Mouse (Mus musculus): Measurements from ENCODE around the gene Olfr94. TPM values are rescaled to one million over a fixed set of nuclear protein-coding genes. Genes with fewer than 3 reads are reported as not detected.
A peak's percentile ranks its signal among the peaks of the same experiment; 100 is the strongest.
"Not testable (repeated sequence)": the region's sequence is repeated elsewhere in the genome, so short reads cannot be mapped to it uniquely, and the experiment has no call there.

The Olfr94 gene
- total RNA-seq (2021): not detected

DNA sequence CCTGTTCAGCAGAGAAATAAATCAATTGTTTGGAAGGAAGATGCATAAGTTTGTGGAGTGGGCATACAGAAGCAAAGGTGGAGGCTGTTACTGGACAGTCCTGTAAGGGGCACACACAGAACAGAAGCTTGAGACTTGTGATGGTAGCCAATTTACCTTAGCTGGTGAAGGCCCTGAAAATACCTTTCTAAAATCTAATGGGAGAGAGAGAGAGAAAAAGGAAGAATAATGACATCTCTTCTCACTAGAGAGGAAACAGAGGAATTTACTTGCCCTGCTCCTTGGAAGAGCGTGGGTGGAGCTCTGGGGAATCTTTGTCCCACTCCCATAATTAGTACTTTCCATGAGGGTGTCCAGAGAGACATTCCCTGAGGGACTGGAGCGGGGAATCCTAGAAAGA, at the start of gene Olfr94:
Olfr94 (minus strand) TSS at position 101 of the 400 bp plus-strand sequence.
- no peak for DNase-seq (ENCODE audit: low spot score in 2 of 2)
- intact Hi-C loops (cut with DNase I): loop anchor here (5.0 kb wide), 1 partner anchor 309 kb away; the partner anchor contains the start of gene Trim40

- intact Hi-C loops (cut with DNase I): no loop called here
- DNase-seq (ENCODE audit: low spot score in 2 of 2): peak in 1 of 2 experiments; percentile 8
These were observed 49.8 kb upstream of the Olfr94 start for GRCm38 (mm10) chr17:37250544-37250943.

GRCm38 (mm10) chr17:37249460-37249859, 48.7 kb upstream of the Olfr94 start:
- intact Hi-C loops (cut with DNase I): no loop called here
- DNase-seq (ENCODE audit: low spot score in 2 of 2): no peak

GRCm38 (mm10) chr17:37246715-37247114, 45.9 kb upstream of the Olfr94 start:
- intact Hi-C loops (cut with DNase I): no loop called here
- peak; percentile 36 to 60 for DNase-seq (ENCODE audit: low spot score in 2 of 2)

- intact Hi-C loops (cut with DNase I): no loop called here
- no peak for DNase-seq (ENCODE audit: low spot score in 2 of 2)
These were observed 41.4 kb upstream of the Olfr94 start for GRCm38 (mm10) chr17:37242198-37242597.

DNA sequence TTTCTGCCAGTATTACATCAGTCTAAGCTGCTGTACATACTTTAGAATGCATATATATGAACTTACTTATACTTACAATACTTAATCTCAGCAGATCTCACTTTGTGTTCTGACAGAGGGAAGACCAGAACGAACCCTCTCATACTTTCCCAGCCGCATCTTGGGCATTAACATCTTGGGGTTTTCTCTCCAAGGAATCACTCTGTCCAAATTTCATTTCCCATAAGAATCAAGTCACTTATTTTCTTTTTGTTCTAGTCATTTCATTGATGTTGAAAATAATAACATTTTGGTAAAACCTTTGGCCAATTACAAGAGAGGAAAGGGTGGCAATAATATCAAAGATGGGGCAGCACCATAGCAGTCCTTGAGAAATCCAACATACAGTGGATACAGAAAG, 36.4 kb upstream of the Olfr94 start, which contains the start of gene Olfr97:
Olfr97 (minus strand) TSS at position 101 of the 400 bp plus-strand sequence.
- DNase-seq (ENCODE audit: low spot score in 2 of 2); intact Hi-C loops (cut with DNase I): not testable (repeated sequence)

GRCm38 (mm10) chr17:37221879-37222278, 21.1 kb upstream of the Olfr94 start:
- no peak for DNase-seq (ENCODE audit: low spot score in 2 of 2)
- intact Hi-C loops (cut with DNase I): no loop called here

GRCm38 (mm10) chr17:37219846-37220245, 19.1 kb upstream of the Olfr94 start, which contains the start of gene Olfr96:
Gene Olfr96 (plus strand): TSS chr17:37220146.
- intact Hi-C loops (cut with DNase I): no loop called here
- no peak for DNase-seq (ENCODE audit: low spot score in 2 of 2)

DNA sequence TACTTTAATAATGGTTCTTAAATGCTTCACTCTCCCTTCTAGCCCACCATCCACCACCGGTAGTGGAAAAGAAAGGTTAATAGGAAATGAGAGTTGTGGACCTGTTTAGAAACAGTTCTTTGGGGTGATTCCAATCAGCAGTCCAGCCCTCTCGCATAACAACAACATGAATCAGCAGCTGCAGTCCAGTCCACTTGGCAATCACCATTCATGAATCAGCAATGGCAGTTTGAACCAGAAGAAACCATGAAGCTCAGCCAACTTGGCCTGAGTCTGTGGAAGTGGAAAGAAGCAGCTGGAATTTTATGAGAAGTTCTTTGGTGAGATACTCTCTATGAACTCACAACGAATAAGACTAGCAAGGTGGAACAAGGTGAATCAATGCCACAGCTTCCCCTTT, 17.7 kb upstream of the Olfr94 start:
- no peak for DNase-seq (ENCODE audit: low spot score in 2 of 2)
- intact Hi-C loops (cut with DNase I): no loop called here

- intact Hi-C loops (cut with DNase I): no loop called here
These were observed 12.2 kb upstream of the Olfr94 start, which contains the start of gene Olfr95 for GRCm38 (mm10) chr17:37213018-37213417. Gene Olfr95 (minus strand): TSS chr17:37213118.

GRCm38 (mm10) chr17:37210884-37211768, 10.3 kb upstream of the Olfr94 start:
- peak; percentile 28 to 51 for DNase-seq (ENCODE audit: low spot score in 2 of 2)
- intact Hi-C loops (cut with DNase I): no loop called here

More at GRCm38 (mm10) chr17:37213018-37213417, 12.2 kb upstream of the Olfr94 start, which contains the start of gene Olfr95:
- no peak for DNase-seq (ENCODE audit: low spot score in 2 of 2)

DNA sequence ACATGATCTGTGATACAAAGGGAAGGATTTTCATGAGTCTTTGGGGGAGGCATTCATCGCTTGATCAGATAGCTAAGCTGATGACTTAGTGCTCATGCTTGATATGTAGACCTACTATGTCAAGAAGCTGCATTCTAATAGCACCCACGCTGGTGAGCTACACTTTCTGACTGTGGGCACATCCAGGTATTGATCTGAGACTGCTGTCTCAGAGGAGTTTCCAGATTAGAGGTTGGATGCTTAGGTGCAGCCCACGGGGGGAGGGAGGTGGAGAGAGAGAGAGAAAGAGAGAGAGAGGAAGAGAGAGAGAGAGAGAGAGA, 3.1 kb upstream of the Olfr94 start:
- intact Hi-C loops (cut with DNase I): loop anchor here (1.0 to 5.0 kb wide), 2 partner anchors 121 to 312 kb away; partner anchors contain the start of gene Trim40

GRCm38 (mm10) chr17:37203206-37203916, 2.6 kb upstream of the Olfr94 start:
- intact Hi-C loops (cut with DNase I): loop anchor here (1.0 to 5.0 kb wide), 2 partner anchors 120 to 311 kb away; partner anchors contain the start of gene Trim40
- DNase-seq (ENCODE audit: low spot score in 2 of 2): peak; percentile 91 to 93

More for the DNA sequence above, 3.1 kb upstream of the Olfr94 start:
- DNase-seq (ENCODE audit: low spot score in 2 of 2): no peak

GRCm38 (mm10) chr17:37196845-37197724, 3.7 kb downstream of the Olfr94 start:
- intact Hi-C loops (cut with DNase I): no loop called here
- peak; percentile 35 to 62 for DNase-seq (ENCODE audit: low spot score in 2 of 2)

GRCm38 (mm10) chr17:37194782-37195181, 6.0 kb downstream of the Olfr94 start:
- DNase-seq (ENCODE audit: low spot score in 2 of 2): peak in 1 of 2 experiments; percentile 78
- intact Hi-C loops (cut with DNase I): no loop called here

DNA sequence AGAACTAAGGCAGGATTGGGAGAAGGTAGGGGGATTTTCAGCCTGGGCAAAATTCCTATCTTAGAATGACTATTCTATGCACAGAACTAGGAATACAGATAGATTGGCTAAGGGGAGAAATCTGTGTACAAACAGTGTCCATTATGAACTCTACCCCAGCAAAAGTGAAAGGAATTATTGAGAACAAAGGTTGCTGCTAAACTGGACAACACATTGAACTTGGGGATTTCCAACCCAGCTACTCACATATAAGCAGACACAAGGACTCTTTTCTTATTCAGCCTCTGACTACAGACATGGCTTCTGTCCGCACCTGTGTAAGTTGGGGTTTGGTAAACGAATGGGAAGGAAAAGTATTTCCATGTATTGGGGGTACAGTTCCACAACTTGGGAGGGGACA, 7.1 kb downstream of the Olfr94 start, which contains the start of gene Ubd:
Ubd (plus strand) TSS at position 237 of the 400 bp plus-strand sequence.
- no peak for DNase-seq (ENCODE audit: low spot score in 2 of 2)
- intact Hi-C loops (cut with DNase I): no loop called here

GRCm38 (mm10) chr17:37193032-37193431, 7.8 kb downstream of the Olfr94 start:
- no peak for DNase-seq (ENCODE audit: low spot score in 2 of 2)
- intact Hi-C loops (cut with DNase I): no loop called here

DNA sequence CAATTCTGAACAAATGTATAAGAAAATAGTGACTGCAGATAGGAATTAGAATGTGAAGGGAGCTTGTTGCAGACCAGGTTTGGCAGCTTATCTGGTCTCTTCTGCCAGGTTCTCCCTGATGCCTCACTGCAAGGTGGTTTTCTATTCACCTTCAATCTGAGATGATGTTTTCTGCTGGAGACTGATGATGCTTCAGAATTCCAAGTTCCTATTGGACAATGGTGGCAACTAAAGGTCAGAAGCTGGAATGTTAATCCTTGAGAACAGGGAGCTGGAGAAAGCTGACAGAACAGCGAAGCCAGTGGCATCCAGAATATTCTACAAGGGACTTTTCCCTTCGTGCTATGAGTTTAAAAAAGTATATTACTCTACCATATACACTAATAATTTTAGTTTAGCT, 10.1 kb downstream of the Olfr94 start:
- peak; percentile 26 to 37 for DNase-seq (ENCODE audit: low spot score in 2 of 2)
- intact Hi-C loops (cut with DNase I): no loop called here

GRCm38 (mm10) chr17:37185474-37185873, 15.3 kb downstream of the Olfr94 start:
- no peak for DNase-seq (ENCODE audit: low spot score in 2 of 2)
- intact Hi-C loops (cut with DNase I): no loop called here

Data from left cerebral cortex, postnatal 25 days (tissue).